Mouse (Mus musculus): Measurements from ENCODE around the gene Atp2b1.

GRCm38 (mm10) chr10:98947206-98947605 is 33.0 kb downstream of the Atp2b1 start:
- no peak for TF ChIP-seq PAX5 (IDR thresholded peaks at IDR 0.05; ENCODE audit: low read length)
- no peak for TF ChIP-seq MAX (IDR thresholded peaks at IDR 0.05; ENCODE audit: low read length)
- no peak for TF ChIP-seq CTCF (conservative IDR thresholded peaks at IDR 0.05 in 1 of 2, IDR thresholded peaks at IDR 0.05 in 1 of 2; ENCODE audit: low read depth in 2 of 2, low read length in 2 of 2)
- no peak for TF ChIP-seq ETS1 (conservative IDR thresholded peaks at IDR 0.05; ENCODE audit: low read depth, low read length)
- TF ChIP-seq ZNF384 (IDR thresholded peaks at IDR 0.05; ENCODE audit: low read depth, low read length): no peak
- no peak for TF ChIP-seq ZC3H11A (IDR thresholded peaks at IDR 0.05; ENCODE audit: low read depth, low read length)
- TF ChIP-seq HCFC1 (IDR thresholded peaks at IDR 0.05; ENCODE audit: low read depth, low read length): no peak
- no peak for TF ChIP-seq E2F4 (IDR thresholded peaks at IDR 0.05; ENCODE audit: insufficient replicate concordance, low read depth, low read length)
- no peak for TF ChIP-seq TCF12 (IDR thresholded peaks at IDR 0.05; ENCODE audit: low read depth, low read length)
- TF ChIP-seq USF1 (IDR thresholded peaks at IDR 0.05; ENCODE audit: low read depth, low read length): no peak
- no peak for TF ChIP-seq POLR2A (IDR thresholded peaks at IDR 0.05; ENCODE audit: low read depth, low read length)

All from CH12.LX (cell line).